ENCODE assay signal across 31 mouse cellular contexts in the genomic region with DNA sequence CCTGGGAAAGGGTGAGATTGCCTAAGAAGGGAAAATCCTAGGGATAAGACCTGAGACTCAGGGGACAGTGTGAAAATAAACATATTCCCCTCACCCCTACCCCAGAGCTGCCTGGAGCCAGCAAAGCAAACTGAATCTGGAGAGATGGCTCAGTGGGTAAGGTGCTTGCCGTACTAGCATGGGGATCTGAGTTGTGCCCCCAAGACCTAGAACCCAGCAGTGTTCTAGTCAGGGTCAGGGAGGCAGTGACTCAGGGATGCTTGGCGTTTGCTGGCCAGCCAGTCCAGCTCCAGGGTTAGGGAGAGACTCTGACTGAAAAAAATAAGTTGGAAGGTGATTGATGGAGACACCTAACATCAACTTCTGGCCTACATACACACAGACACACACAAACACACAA. TPM values are rescaled to one million over a fixed set of nuclear protein-coding genes. Genes with fewer than 3 reads are reported as not detected.
"Had no signal": no experiment of that assay in that cellular context is flagged by ENCODE, and none has a peak within 500 bp of the region (broad histone marks: within the 10 kb centered on the region; RNA-seq: fewer than 3 reads in every experiment).

No protein-coding gene starts in this region.

- ATAC-seq: liver, embryonic 12.5 days; liver, postnatal 0 days; lung, postnatal 0 days; midbrain, embryonic 15.5 days; midbrain, embryonic 16.5 days had no signal

- H3K27ac ChIP-seq: left cerebral cortex, adult 2 months; limb, embryonic 10.5 days; limb, embryonic 12.5 days; limb, embryonic 13.5 days; limb, embryonic 15.5 days; liver, embryonic 12.5 days; liver, embryonic 13.5 days; liver, embryonic 14.5 days; liver, embryonic 15.5 days; lung, embryonic 15.5 days; macrophage; midbrain, embryonic 10.5 days; midbrain, embryonic 12.5 days; midbrain, embryonic 15.5 days; neural tube, embryonic 12.5 days had no signal

- H3K4me3 ChIP-seq: left cerebral cortex, adult 2 months; limb, embryonic 10.5 days; limb, embryonic 12.5 days; limb, embryonic 13.5 days; limb, embryonic 15.5 days; liver, embryonic 12.5 days; liver, embryonic 13.5 days; liver, embryonic 15.5 days; lung, embryonic 15.5 days; megakaryocyte, embryonic 14.5 days; midbrain, embryonic 10.5 days; midbrain, embryonic 12.5 days; midbrain, embryonic 15.5 days; myocyte; neural tube, embryonic 12.5 days had no signal

- H3K9me3 ChIP-seq: limb, embryonic 10.5 days; limb, embryonic 12.5 days; limb, embryonic 15.5 days; liver, embryonic 12.5 days; liver, embryonic 13.5 days; liver, embryonic 15.5 days; lung, embryonic 15.5 days; midbrain, embryonic 10.5 days; midbrain, embryonic 12.5 days; midbrain, embryonic 15.5 days; neural tube, embryonic 12.5 days had no signal

- H3K36me3 ChIP-seq: limb, embryonic 10.5 days; limb, embryonic 12.5 days; limb, embryonic 13.5 days; limb, embryonic 15.5 days; liver, embryonic 12.5 days; liver, embryonic 13.5 days; liver, embryonic 15.5 days; lung, embryonic 15.5 days; midbrain, embryonic 10.5 days; midbrain, embryonic 12.5 days; midbrain, embryonic 15.5 days; neural tube, embryonic 12.5 days had no signal

- H3K4me2 ChIP-seq: limb, embryonic 12.5 days; limb, embryonic 13.5 days; limb, embryonic 15.5 days; liver, embryonic 11.5 days; liver, embryonic 12.5 days; liver, embryonic 13.5 days; liver, embryonic 15.5 days; lung, embryonic 14.5 days; lung, embryonic 15.5 days; midbrain, embryonic 12.5 days; midbrain, embryonic 15.5 days; neural tube, embryonic 12.5 days had no signal

- H3K9ac ChIP-seq: limb, embryonic 12.5 days; limb, embryonic 13.5 days; limb, embryonic 15.5 days; liver, embryonic 12.5 days; liver, embryonic 13.5 days; liver, embryonic 14.5 days; liver, embryonic 15.5 days; liver, postnatal 0 days; lung, embryonic 14.5 days; lung, embryonic 15.5 days; midbrain, embryonic 12.5 days; midbrain, embryonic 15.5 days; neural tube, embryonic 12.5 days had no signal

- DNase-seq: left cerebral cortex, postnatal 4 days; liver; liver, embryonic 13.5 days; liver, postnatal 0 days; lung, adult 18-20 months; lung, adult 2 months; lung, embryonic 14.5 days; lung, postnatal 10 days; lung, postnatal 14 days; lung, postnatal 36 days; lung, postnatal 4 days; midbrain, embryonic 14.5 days had no signal

- H3K4me1 ChIP-seq: limb, embryonic 12.5 days; liver, embryonic 12.5 days; liver, embryonic 13.5 days; liver, embryonic 15.5 days; lung, embryonic 15.5 days; megakaryocyte, embryonic 14.5 days; midbrain, embryonic 15.5 days; neural tube, embryonic 12.5 days had no signal

RNA-seq across cellular contexts. Expression of gene Adamts2, which starts 5.3 kb away (rescaled TPM):
- polyA plus RNA-seq: macrophage had no signal
